Mouse (Mus musculus) erythroblast, embryonic 14.5 days (primary cell): ENCODE results near the gene Immp2l.

Experiments
- GATA1 ChIP-seq: IDR thresholded peaks from 2 replicates; pipeline ENCODE4 v1.6.1; 2012; ENCODE audit warnings: low read length, inconsistent platforms, mixed read lengths
- TAL1 ChIP-seq: IDR thresholded peaks from 3 replicates; pipeline ENCODE4 v1.6.1; 2012; ENCODE audit warnings: low read length, inconsistent platforms, mixed read lengths

DNA sequence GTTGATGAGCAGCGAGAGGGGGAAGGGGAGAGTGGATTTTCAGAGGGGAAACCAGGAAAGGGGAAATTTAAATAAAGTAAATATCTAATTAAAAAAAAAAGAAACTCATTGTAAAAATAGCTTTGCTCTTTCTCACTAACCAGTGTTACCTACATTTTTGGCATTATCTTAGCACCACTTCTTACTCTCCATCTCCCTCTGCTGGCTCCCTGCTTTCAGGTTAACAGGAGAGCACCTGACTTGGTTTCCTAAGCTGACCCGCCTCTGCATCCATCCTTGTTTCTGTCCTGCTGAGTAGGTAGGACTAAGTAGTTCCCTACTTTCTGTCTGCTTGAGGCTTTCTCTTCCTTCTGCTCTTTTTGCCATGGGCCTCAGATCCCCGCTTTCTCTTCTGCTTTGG lies 198.0 kb downstream of the Immp2l start:
- TF ChIP-seq TAL1 (no peak), GATA1 (no peak)
